Mouse (Mus musculus): ENCODE results near the gene Kcnh2.

The Kcnh2 gene

DNA sequence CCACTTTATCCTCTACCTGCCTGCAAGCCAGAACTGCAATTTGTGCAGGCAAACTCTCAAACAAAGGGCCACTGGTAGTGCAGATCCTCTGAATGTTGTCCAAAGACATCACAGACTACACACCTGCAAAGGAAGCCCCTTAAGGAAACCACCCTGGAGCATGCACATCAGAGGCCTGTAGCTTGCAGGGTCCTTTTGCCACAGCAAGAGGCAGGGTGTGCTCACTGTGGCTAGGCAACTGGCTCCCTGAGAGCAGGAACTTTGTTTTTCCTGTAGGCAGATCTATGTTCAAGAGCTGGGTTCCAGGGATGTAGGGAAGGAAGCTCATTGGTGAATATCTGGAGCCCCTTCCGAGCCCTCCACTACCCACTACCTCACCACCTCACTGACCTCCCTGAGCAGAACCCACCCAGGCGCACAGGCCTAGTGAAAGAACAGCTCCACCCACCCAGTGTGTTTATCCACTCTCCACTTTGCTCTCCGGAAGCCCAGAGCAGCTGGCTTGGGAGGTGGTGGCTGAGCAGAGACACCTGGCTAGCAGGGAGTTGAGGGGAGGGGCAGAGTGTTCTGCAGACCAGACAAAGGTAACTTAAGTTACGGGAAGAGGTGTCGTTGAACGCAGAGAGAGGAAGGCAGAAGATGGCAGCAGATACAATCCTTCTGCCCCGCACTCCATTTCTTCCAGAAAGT, 4.1 kb downstream of the Kcnh2 start:
- DNase-seq (ENCODE audit: low spot score in 2 of 2), result no peak

DNA sequence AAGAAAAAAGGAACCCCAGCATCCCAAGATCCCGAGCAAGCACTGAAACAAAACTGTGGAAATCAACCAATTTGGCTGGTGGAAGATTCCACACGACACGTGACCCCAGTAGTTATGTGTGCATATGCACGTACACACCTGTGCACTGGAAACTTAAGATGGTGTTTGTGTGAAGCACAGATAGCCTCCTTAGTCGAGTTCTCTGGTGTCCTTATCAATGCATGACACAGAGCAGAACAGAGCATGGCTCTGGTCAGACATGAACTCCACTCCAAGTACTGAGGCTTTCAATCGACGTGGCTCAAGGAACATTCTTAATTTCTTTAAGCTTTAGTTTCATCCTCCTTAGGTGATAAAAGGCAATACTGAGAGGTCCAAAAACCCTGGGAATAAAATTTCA, 5.1 kb downstream of the Kcnh2 start:
- no peak for DNase-seq (ENCODE audit: low spot score in 2 of 2)

DNA sequence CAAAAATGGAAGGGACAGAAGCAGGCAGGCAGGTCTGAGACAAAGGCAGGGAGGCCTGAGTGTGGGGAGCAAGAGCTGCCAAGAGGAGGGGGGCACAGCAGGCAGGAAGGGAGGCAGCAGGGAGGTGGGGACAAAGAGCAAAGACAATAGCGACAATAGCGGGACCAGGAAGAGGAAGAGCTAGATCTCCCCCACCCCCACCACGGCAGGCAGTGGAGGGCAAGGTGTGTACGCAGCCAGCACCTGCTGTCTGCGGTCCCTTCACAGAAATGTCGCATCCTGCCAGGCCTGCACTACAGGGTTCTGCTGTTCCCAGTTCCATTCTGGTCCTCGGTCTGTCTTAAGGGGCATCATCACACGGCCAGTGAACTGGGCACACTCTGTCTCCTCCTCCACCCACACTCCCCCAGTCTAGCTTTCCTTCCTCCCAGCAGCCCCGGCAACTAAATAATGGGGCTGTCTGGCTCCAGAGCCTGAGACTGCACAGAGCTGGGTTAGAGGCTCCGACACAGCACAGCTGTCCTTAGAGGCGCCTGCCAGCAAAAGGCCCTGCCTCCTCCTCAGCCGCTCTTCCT, 6.8 kb downstream of the Kcnh2 start:
- DNase-seq (ENCODE audit: low spot score in 2 of 2), result no peak

DNA sequence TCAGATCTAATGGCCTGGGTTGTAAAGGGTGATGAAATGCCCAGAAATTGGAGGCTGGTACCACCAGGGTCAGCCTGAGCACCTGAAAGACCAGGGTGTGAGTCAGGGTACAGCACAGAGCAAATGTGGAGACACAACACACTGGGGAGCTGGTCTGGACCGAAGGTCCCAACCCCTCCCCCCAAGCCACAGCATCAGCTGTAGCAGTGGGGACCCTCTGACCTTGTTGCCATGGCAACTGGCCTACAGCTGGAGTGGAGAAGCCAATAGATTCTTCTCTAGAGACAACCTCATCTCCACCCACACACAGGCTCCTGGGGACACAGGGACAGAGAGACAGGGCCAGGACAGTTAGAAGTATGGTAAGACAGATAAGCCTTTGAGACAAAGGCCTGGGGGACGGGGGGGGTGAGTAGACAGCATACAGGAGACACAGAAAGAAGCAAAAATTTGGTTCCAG, 7.4 kb downstream of the Kcnh2 start:
- DNase-seq (ENCODE audit: low spot score in 2 of 2), result no peak

DNA sequence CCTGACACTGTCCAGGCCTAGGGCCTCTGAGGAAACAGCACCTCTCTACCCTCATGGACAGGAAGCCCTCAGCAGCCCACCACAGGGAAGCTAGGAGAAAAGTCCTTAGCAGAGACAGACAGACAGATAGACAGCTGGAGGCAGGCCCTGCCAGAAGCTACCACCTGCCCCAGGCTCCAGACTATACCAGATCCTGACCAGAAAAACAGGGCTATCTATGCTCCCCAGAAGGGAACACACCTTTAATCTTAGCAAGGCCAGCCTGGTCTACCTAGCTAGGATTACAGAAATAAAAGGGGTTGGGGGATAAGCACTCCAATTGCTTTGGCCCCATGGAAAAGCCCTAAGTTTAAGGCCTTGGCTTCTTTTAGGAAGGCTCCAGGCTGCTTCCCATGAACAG, 8.0 kb downstream of the Kcnh2 start:
- DNase-seq (ENCODE audit: low spot score in 2 of 2), result no peak

DNA sequence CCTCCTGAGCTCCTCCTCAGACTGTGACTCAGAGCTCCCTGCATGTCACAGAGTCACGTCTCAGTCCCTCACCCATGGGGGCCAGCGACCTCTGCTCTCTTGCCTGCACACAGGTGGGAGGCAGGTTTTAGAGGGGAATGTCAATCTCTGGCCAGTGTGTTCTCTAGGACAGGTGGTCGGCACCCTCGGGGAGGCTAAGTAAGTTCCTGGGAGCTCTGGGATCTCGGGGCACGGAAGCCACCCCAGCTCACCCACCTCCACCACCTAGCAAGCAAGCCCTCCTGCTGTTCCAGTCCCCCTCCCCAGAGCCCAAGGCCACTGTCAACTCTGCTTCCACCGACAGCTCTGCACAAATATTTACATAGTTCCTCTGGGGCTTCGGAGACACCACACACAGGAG, 8.4 kb downstream of the Kcnh2 start:
- no peak for DNase-seq (ENCODE audit: low spot score in 2 of 2)

DNA sequence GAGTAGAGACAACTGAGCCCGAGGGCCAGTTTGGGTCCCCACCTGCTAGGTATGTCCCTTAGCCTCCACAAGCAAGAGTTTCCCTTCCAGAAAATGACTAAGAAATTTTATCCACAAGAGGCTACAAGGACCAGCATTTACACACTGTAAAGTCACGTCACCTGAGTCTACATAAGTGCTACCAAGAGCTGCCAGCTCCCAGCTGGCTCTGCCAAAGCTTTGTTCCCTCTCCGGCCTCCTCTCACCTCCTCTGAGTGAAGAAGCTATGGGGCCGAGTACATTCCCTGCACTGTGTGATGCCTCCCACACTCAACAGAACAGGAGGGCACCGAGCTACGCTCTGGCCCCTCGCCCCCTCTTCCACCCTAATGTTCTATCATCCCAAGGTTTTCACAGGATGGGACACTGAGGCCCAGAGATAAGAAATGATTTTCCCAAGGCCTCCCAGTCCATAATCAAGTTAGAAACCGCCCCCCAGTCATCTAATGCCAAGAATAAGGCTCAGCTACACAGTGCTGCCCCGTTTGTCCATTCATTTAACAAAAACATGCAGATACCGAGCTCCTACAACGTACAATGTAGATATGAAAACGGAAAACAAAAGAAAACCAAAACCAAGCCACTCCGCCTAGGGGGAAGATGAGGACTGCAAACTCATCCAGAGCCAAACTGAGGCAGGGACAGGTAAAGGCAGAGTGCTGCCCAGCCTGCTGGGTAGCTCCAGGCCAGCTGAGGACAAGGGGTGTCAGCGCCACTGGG, 9.0 kb downstream of the Kcnh2 start:
- DNase-seq (ENCODE audit: low spot score in 2 of 2), result no peak

DNA sequence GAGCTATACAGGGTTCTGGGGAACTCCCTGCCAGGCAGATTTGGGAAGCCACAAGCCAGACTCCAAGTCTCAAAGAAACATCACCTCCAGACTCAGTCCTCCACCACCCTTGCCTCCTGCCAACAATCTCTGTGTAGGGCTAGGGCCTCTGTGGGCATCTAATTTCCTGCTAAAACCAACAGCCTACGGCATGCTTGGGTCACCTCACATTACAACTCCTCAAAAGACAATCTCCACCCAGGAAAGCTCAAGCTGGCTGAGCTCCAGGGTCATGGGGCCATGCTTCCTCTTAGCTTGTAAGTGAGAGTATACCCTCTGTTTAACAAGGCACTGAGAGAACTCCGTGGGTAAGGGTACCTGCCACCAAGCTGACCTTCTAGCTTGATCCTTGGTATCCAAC, 13.6 kb downstream of the Kcnh2 start:
- no peak for DNase-seq (ENCODE audit: low spot score in 2 of 2)

DNA sequence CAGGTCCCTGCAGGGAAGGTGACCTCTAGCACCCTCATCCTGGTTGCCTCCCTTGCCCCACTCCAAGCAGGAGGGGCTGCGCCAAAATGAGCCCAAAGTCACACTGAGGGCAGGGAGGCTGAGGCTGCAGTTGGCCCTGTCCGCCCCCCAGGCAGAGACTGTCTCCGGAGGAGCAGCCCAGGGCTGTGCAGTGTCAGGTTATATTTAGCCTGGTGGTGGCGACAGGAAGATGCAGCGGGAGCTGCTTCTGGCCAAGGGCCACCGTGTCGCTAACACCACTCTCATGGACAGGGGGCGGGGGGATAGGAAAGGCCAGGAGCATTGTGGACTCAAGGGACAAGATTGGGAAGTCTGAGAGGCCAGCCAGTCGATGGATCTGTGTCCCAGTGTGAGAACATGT, 14.0 kb downstream of the Kcnh2 start:
- DNase-seq (ENCODE audit: low spot score in 2 of 2), result no peak

DNA sequence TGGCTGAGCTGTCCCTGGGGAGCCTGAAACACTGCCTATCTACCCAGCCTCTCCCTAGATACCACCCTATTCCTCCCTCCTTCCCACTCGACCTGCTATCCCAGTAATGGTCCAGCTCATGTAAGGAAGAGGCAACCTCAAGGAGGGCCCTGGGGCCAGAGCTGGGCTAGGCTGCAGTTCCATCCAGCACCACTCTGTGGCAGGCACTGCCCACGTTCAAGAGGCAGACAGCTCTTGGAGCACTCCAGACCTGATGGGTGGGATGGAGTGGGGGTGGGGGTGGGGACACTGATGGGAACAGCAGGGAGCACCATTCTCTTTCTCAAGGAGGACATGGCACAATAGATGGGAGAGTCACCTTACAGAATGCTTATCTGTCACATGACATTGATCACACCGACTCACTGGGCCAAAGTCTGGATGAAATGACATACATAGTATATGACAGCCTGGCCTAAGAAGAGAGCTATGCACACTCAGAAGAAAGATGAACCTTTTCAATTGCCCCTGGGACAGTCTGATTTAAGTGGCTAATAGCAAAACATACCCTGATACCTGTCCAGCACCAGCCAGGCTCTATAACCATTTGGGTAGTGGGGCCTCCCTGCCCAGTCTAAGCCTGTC, 15.4 kb downstream of the Kcnh2 start:
- no peak for DNase-seq (ENCODE audit: low spot score in 2 of 2)

DNA sequence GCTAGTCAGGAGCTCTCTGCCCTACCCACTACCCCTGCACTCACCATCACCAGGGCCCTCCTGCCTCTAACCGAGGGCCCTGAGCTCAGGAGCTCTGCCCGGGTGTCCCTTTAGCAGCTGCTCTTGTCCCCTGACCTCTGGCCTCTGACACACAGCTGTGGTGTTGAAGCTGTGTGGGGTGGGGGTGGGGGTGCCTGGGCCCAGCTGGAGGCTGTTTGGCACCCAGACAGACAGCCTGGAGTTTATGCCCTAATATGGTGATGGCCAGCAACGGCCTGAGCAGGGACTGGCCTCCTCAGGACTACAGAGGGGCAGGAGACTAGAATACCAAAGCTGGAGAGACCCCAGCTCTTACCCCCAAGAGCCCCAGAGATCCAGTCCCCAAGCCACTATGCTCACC, 16.7 kb downstream of the Kcnh2 start:
- no peak for DNase-seq (ENCODE audit: low spot score in 2 of 2)

DNA sequence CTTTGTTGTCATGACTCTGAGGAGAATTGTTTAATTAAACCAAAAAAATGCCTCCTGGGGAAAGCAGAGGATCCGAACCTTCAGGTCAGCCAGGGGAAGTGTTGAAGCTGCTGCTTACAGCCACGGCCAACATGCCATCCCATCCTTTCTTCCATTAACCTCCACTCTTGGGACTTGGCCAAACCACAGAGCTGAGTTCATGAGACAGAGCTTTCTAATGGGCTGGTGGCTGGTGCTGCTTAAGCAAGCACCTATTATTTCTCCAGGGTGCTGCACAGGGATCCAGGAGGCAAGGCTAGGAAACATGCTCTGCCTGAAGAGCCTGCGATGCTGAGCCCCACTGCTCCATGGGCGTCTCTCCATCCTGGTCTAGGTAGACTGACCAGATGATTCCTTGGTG, 19.0 kb downstream of the Kcnh2 start:
- DNase-seq (ENCODE audit: low spot score in 2 of 2), result no peak

DNA sequence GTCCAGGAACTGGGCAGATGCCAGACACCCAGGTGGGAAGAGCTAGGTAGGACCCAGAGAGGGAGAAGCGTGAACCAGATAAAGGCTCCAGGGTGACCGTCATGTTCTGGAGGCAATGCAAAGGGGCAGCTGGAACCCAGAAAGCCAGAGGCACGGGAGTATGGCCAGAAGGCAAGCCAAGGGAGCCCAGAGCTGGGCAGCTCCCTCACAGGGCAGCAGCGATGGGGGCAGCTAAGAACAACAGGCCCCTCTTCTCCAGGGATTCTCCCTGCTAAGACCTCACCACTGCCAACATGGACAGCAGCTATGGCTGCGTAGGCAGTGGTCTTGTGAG, 21.5 kb downstream of the Kcnh2 start:
- no peak for DNase-seq (ENCODE audit: low spot score in 2 of 2)

DNA sequence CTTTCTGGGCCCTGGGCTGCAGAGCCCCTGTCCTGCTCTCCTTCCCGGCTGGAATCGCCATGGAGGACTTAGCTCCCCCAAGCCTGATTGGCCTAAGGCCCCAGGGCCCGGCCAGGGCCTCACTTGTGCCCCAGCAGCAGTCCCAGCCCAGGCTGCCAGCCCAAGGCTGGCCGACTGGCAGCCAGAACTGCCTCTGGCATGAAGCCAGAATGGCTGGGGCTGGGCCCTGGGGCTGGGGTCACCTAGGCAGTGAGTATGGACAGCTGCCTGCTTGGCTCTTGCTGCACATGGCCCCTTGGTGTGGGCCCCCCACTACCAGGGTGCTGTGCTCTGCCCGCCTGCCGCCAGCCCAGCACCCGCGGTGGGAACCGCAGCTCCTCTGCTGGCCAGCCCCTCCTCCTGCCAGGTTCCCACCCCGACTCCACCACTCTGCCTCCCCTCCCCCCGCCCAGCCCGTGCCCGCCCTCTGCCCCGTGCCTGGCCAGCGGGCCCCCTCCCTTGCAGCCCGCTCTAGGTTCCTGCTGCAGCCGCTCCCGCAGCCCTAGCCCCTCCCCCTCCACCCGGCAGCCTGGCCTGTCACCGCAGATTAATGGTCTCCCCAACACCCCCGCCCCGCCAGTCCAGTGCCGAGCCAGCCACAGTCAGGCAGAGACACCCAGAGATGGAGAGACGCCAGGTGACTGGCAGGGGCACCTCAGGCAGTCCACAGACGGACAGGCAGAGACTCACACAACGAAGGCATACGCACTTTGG, 22.0 kb downstream of the Kcnh2 start:
- DNase-seq (ENCODE audit: low spot score in 2 of 2), result peak in 1 of 2 experiments; percentile 53

DNA sequence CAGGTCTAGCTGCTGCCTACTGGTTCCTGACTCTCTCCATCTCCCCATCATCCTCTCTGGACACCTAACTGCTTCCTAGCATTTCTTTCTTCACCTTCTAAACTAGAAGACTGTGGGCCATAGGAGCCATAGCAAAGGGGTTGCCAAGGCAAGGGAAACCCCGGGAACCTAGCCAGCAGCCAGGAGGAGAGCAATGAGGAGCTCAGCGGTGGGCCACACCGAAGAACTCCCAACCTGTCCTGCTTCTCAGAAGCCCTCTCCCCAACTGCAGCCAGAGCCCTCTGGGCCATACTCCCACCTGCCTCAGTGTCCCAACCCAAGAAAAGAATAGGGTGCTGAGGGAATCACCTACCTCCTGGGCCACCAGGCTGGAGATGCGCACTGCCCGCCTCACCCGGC, 22.6 kb downstream of the Kcnh2 start:
- DNase-seq (ENCODE audit: low spot score in 2 of 2), result no peak

DNA sequence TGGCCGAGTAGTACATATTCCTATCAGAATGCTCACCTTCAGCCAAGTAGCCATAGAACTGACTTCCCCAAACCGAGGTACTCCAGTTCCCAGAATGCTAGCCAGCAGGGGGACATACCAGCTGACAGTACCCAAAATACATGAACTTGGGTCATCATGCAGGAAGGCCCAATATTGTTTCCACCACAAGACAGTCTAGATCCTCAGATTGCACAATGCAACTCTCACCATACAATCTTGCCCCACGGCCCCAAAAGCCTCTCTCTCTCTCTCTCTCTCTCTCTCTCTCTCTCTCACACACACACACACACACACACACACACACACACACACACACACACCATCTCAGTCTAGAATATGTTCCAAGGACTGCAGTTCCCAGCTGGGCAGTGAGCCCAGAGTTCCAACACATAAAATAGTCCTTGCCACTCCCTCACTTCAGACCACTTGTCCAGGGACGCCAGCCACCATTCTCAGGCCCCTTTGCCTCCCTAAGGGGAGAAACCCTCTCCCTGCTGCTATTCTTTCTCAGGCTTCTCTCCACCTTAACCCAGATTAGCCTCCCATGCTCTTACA, 24.5 kb downstream of the Kcnh2 start:
- no peak for DNase-seq (ENCODE audit: low spot score in 2 of 2)

DNA sequence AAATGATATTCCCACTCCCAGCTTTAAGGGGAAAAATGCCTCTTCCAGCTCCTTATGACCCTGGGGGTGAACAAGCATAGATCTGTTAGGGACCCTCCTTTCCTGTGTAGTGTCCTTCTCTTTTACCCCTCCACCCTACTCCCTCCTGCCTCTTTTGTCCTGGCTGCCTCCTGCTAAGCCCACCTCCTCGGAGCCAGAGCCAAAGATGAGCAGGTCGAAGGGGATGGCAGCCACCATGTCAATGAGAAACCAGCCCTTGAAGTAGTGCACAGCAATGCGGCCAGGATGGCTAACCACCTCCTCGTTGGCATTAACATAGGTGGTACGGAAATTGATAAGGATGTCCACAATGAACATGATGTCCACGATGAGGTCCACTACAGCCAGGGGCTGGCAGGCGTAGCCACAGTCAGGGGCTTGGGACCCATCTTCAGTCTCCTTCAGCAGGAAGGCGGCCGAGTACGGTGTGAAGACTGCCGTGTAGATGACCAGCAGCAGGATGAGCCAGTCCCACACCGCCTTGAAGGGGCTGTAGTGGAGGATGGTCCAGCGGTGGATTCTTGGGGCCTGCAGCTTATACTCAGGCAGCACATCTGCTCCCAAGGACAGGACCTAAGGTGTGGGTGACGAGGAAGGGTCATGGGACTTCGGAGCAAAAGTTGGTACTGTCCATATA, 25.1 kb downstream of the Kcnh2 start:
- DNase-seq (ENCODE audit: low spot score in 2 of 2), result no peak

DNA sequence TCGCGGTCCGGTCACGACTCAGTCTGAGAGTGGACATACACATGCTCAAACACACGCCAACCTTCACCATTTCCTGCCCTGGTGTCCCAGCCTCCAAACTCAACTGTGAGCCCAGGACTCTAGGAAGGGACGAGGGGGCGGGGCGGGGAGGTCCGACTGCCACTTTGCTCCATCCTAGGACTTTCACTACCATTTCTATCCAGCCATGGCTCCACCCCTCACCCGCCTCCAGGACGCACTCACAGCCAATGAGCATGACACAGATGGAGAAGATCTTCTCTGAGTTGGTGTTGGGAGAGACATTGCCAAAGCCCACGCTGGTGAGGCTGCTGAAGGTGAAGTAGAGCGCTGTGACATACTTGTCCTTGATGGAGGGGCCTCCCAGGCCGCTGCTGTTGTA, 26.2 kb downstream of the Kcnh2 start:
- DNase-seq (ENCODE audit: low spot score in 2 of 2), result no peak

DNA sequence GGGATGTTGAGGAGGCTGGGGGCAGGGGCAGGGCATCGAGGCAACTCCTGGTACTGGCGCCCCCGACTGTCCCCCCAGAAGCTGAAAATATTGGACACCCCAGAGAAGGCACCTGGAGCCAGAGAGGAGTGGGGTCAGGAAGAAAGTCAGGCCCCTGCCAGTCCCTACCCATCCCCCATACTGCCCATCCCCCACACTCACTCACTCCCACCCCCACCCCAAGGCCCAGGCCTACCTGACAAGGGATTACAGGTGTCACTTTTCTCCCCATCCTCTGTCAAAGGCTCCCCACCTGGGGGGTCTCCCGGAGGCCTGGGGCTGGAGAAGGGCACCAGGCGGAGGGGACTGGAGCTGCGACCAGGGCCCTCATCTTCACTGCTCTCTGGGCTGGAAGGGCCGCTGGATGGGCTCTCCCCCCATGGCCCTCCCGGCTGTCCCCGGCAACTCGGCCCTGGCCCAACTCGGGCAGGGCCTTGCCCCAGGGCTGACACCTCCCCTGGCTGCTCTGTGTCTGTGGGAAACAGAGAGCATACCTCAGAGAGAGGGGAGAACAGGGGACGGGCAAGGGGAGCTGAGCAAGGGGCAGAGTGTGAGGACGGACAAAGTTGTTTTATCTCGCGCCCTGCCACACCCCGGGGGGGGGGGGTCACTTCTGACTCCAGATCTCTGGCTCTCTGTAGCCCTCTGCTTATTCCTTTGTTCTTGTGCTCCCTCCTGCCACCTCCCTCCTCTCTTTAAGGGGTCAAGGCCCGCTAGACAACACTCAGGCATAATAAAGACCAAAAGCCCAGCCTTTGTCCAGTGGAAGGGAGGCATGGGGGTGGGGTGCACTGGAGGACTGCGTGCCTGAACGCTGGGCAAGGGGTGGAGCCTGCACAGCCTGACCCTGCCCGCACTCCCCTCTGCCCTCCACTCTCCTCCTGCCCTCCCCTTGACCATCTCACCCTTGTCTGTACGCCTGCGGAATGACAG, 29.4 kb downstream of the Kcnh2 start:
- no peak for DNase-seq (ENCODE audit: low spot score in 2 of 2)

DNA sequence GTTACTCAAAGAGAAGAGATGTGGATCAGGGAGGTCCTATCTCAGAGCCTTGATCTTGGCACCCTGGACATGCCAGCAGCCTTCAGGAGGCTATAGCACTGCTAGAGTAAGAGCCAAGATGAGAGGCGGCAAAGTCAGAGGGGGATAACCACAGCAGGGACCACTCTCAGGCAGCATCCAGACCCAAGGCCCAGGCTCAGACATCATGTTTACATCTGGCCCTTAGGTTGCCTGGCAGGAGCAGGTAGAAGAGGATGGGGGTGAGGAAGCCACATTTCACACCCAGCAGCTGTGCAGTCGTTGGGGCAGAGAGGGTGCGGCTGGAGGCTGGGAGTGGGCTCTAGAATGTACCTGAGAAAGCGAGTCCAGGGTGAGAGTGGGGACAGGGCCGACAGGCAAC, 30.5 kb downstream of the Kcnh2 start:
- no peak for DNase-seq (ENCODE audit: low spot score in 2 of 2)

Measured in urinary bladder, postnatal 36 days (tissue).